Mouse (Mus musculus) hindbrain, embryonic 13.5 days (tissue): Measurements from ENCODE around the gene Cyba. TPM values are rescaled to one million over a fixed set of nuclear protein-coding genes. Genes with fewer than 3 reads are reported as not detected.

Source experiments
- ATAC-seq: fragments of 200-750 bp; cut with Nextera tagmentation; 2 replicates; pipeline ENCODE4 v1.8.0; 2017; ENCODE audit warnings: moderate TSS enrichment; ENCODE audit not compliant: low FRiP score
- H3K27ac ChIP-seq: fragments of 300-500 bp; sonication (generic); 2 replicates; pipeline ENCODE4 v1.5.1; 2015; ENCODE audit warnings: inconsistent platforms, mild to moderate bottlenecking, moderate library complexity
- H3K27me3 ChIP-seq: fragments of 300-500 bp; sonication (generic); 2 replicates; pipeline ENCODE4 v1.6.1; 2015; ENCODE audit warnings: mild to moderate bottlenecking, inconsistent platforms
- H3K36me3 ChIP-seq: fragments of 300-500 bp; sonication (generic); 2 replicates; pipeline ENCODE4 v1.6.1; 2015; ENCODE audit warnings: mild to moderate bottlenecking, inconsistent platforms
- H3K4me1 ChIP-seq: fragments of 300-500 bp; sonication (generic); replicated peaks from 2 replicates; pipeline ENCODE4 v1.6.1; 2015; ENCODE audit warnings: inconsistent platforms
- H3K4me2 ChIP-seq: fragments of 300-500 bp; sonication (generic); 2 replicates; pipeline ENCODE4 v1.6.1; 2015; ENCODE audit warnings: inconsistent platforms, mild to moderate bottlenecking, moderate library complexity
- H3K4me3 ChIP-seq: fragments of 300-500 bp; sonication (generic); 2 replicates; pipeline ENCODE4 v1.5.1; 2015; ENCODE audit warnings: mild to moderate bottlenecking, inconsistent platforms
- H3K9ac ChIP-seq: fragments of 300-500 bp; sonication (generic); 2 replicates; pipeline ENCODE4 v1.6.1; 2015; ENCODE audit warnings: mild to moderate bottlenecking, inconsistent platforms
- H3K9me3 ChIP-seq: fragments of 300-500 bp; sonication (generic); 2 replicates; pipeline ENCODE4 v1.6.1; 2016; ENCODE audit warnings: inconsistent platforms
- WGBS: fragments of 180-500 bp; shearing (Covaris S2); methylation state at CpG from one replicate; pipeline ENCODE4 v1.1.7; 2015; 5-methylcytosine and 5-hydroxymethylcytosine counted together
- polyA plus RNA-seq: library from polyadenylated mRNA; unstranded; fragments of >200 nt; fragmentation: Nextera tagmentation; extraction: Ambion mirVana; gene quantifications from 2 replicates; pipeline ENCODE4 v1.2.1, GENCODE M21; 2015

Cyba gene
- polyA plus RNA-seq, 1 experiment from 2014 or later: 46.2 TPM

GRCm38 (mm10) chr8:122405146-122405805, 27.5 kb downstream of the Cyba start:
- no peak overlapping the region for H3K4me3 ChIP-seq
- no peak for ATAC-seq
- H3K9ac ChIP-seq: no peak overlapping the region
- 95% methylated on average over 9 of the region's 9 CpGs for WGBS
- H3K4me1 ChIP-seq: no peaks in the 10 kb centered on the region
- no peaks in the 10 kb centered on the region for H3K9me3 ChIP-seq
- peaks cover 99% of the 10 kb centered on the region for H3K36me3 ChIP-seq
- no peaks in the 10 kb centered on the region for H3K27me3 ChIP-seq
- no peak overlapping the region for H3K27ac ChIP-seq
- no peak overlapping the region for H3K4me2 ChIP-seq

- ATAC-seq: no peak
- Histone ChIP-seq H3K27ac (no peak overlapping the region), H3K9me3 (no peaks in the 10 kb centered on the region), H3K36me3 (peaks cover 91% of the 10 kb centered on the region), H3K9ac (no peak overlapping the region), H3K4me1 (no peaks in the 10 kb centered on the region), H3K4me2 (no peak overlapping the region), H3K27me3 (no peaks in the 10 kb centered on the region), H3K4me3 (no peak overlapping the region)
- 94% methylated on average over 9 of the region's 9 CpGs for WGBS
Observed at GRCm38 (mm10) chr8:122398186-122398585, 34.5 kb downstream of the Cyba start.

GRCm38 (mm10) chr8:122395291-122395690, 37.4 kb downstream of the Cyba start:
- Histone ChIP-seq H3K27me3 (no peaks in the 10 kb centered on the region), H3K4me1 (no peaks in the 10 kb centered on the region), H3K27ac (no peak overlapping the region), H3K4me3 (no peak overlapping the region), H3K36me3 (peaks cover 86% of the 10 kb centered on the region), H3K4me2 (no peak overlapping the region), H3K9ac (no peak overlapping the region), H3K9me3 (no peaks in the 10 kb centered on the region)
- WGBS: 80% methylated on average over 6 of the region's 6 CpGs
- ATAC-seq: no peak

- H3K4me2 ChIP-seq: no peak overlapping the region
- no peak for ATAC-seq
- H3K9me3 ChIP-seq: no peaks in the 10 kb centered on the region
- no peak overlapping the region for H3K4me3 ChIP-seq
- no peak overlapping the region for H3K27ac ChIP-seq
- H3K27me3 ChIP-seq: no peaks in the 10 kb centered on the region
- peaks cover 83% of the 10 kb centered on the region for H3K36me3 ChIP-seq
- no peaks in the 10 kb centered on the region for H3K4me1 ChIP-seq
- H3K9ac ChIP-seq: no peak overlapping the region
Observed at GRCm38 (mm10) chr8:122393717-122394116, 39.0 kb downstream of the Cyba start.

- Histone ChIP-seq H3K4me1 (no peaks in the 10 kb centered on the region), H3K4me3 (no peak overlapping the region), H3K9me3 (no peaks in the 10 kb centered on the region), H3K9ac (no peak overlapping the region), H3K27ac (no peak overlapping the region), H3K36me3 (peaks cover 90% of the 10 kb centered on the region), H3K4me2 (no peak overlapping the region), H3K27me3 (no peaks in the 10 kb centered on the region)
- no peak for ATAC-seq
- WGBS: 90% methylated on average over 3 of the region's 3 CpGs
Observed at GRCm38 (mm10) chr8:122390758-122391157, 42.0 kb downstream of the Cyba start.

GRCm38 (mm10) chr8:122389357-122389756, 43.4 kb downstream of the Cyba start:
- Histone ChIP-seq H3K4me1 (no peaks in the 10 kb centered on the region), H3K36me3 (peaks cover 91% of the 10 kb centered on the region), H3K9ac (no peak overlapping the region), H3K27ac (no peak overlapping the region), H3K27me3 (no peaks in the 10 kb centered on the region), H3K4me2 (no peak overlapping the region), H3K4me3 (no peak overlapping the region), H3K9me3 (no peaks in the 10 kb centered on the region)
- 89% methylated on average over 3 of the region's 3 CpGs for WGBS
- ATAC-seq: no peak

GRCm38 (mm10) chr8:122383039-122383438, 49.7 kb downstream of the Cyba start:
- Histone ChIP-seq H3K4me3 (no peak overlapping the region), H3K27me3 (no peaks in the 10 kb centered on the region), H3K4me2 (no peak overlapping the region), H3K9me3 (no peaks in the 10 kb centered on the region), H3K4me1 (peaks cover 18% of the 10 kb centered on the region), H3K36me3 (peaks cover 68% of the 10 kb centered on the region), H3K9ac (no peak overlapping the region), H3K27ac (no peak overlapping the region)
- no peak for ATAC-seq
- WGBS: 84% methylated on average over 4 of the region's 4 CpGs

GRCm38 (mm10) chr8:122376365-122377231, 56.1 kb downstream of the Cyba start, which contains the start of gene Zc3h18:
TSS of gene Zc3h18 (plus strand) at chr8:122376609.
- H3K9ac ChIP-seq: peak within 1 kb of the TSS; percentile 92
- H3K9me3 ChIP-seq: no peaks in the 10 kb centered on the region
- no peaks in the 10 kb centered on the region for H3K27me3 ChIP-seq
- peak within 1 kb of the TSS; percentile 96 for H3K27ac ChIP-seq
- peak within 1 kb of the TSS; percentile 94 for H3K4me3 ChIP-seq
- peak within 1 kb of the TSS; percentile 79 for H3K4me2 ChIP-seq
- WGBS: under 1% methylated on average over 73 of the region's 107 CpGs
- peaks cover 15% of the 10 kb centered on the region for H3K36me3 ChIP-seq
- H3K4me1 ChIP-seq: peaks cover 38% of the 10 kb centered on the region
- ATAC-seq: peak; percentile 92

- H3K4me1 ChIP-seq: peaks cover 36% of the 10 kb centered on the region
- H3K4me2 ChIP-seq: peak overlapping the region; percentile 60
- ATAC-seq: peak; percentile 38
- no peaks in the 10 kb centered on the region for H3K9me3 ChIP-seq
- peak overlapping the region; percentile 96 for H3K27ac ChIP-seq
- H3K27me3 ChIP-seq: 0 out of 2 replicates have a peak, but pooled peaks cover 3% of the 10 kb centered on the region
- peaks cover 12% of the 10 kb centered on the region for H3K36me3 ChIP-seq
- WGBS: 24% methylated on average over 13 of the region's 13 CpGs
- H3K4me3 ChIP-seq: peak overlapping the region; percentile 94
- peak overlapping the region; percentile 67 for H3K9ac ChIP-seq
Observed at GRCm38 (mm10) chr8:122375751-122376364, 56.9 kb downstream of the Cyba start.

GRCm38 (mm10) chr8:122375320-122375719, 57.4 kb downstream of the Cyba start:
- 88% methylated on average over 7 of the region's 7 CpGs for WGBS
- peaks cover 35% of the 10 kb centered on the region for H3K4me1 ChIP-seq
- no peak for ATAC-seq

More at GRCm38 (mm10) chr8:122375320-122375719, 57.4 kb downstream of the Cyba start:
- Histone ChIP-seq H3K27ac (no peak overlapping the region), H3K36me3 (peaks cover 10% of the 10 kb centered on the region), H3K4me2 (peak overlapping the region; percentile 60), H3K9me3 (no peaks in the 10 kb centered on the region), H3K27me3 (0 out of 2 replicates have a peak, but pooled peaks cover 5% of the 10 kb centered on the region), H3K4me3 (peak overlapping the region; percentile 94; the same call in 1 of the 2 replicates), H3K9ac (no peak overlapping the region)
